Mouse (Mus musculus): ENCODE data around the gene Prkcsh. TPM values are rescaled to one million over a fixed set of nuclear protein-coding genes. Genes with fewer than 3 reads are reported as not detected.

Gene Prkcsh
- polyA plus RNA-seq, 1 experiment from 2014 or later, result 111 TPM

DNA sequence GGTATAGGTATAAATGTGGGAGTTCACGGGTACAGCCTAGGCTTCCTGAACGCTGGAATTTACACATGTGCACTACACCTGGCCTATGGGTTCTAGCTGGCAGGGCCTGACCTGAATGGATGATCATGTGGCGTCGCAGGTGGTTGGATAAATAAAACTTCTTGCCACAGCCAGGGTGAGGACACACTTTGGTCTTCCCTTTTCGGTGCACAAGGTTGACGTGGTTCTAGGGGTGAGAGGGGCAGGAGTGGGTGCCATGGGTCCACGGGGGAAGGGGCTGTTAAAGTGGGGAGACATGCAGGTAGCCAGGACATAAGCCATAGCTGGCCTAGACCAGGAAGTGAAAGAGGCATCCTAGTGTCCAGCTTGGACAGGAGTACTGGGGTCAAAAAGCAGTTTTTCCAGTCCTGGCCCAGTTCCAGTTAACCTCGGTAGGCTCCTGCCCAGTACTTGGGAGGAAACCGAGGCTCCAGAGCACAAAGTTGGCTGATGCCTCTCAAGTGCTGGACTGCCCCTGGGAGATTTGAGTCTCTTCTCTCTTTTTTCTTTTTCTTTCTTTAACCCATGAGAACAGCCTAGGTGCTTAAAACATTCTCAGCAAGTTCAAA, 53.8 kb downstream of the Prkcsh start:
- peaks cover 44% of the 10 kb centered on the region for H3K36me3 ChIP-seq
- H3K9me3 ChIP-seq (replicated peaks), result no peaks in the 10 kb centered on the region
- peaks cover 18% of the 10 kb centered on the region for H3K4me1 ChIP-seq
- no peak overlapping the region for H3K4me3 ChIP-seq
- WGBS, result 72% methylated on average over 9 of the region's 9 CpGs
- H3K27me3 ChIP-seq (ENCODE audit: low read depth, poor library complexity, severe bottlenecking), result peaks cover 56% of the 10 kb centered on the region
- H3K27ac ChIP-seq, result no peak overlapping the region
- no peak for DNase-seq (ENCODE audit: low spot score)

DNA sequence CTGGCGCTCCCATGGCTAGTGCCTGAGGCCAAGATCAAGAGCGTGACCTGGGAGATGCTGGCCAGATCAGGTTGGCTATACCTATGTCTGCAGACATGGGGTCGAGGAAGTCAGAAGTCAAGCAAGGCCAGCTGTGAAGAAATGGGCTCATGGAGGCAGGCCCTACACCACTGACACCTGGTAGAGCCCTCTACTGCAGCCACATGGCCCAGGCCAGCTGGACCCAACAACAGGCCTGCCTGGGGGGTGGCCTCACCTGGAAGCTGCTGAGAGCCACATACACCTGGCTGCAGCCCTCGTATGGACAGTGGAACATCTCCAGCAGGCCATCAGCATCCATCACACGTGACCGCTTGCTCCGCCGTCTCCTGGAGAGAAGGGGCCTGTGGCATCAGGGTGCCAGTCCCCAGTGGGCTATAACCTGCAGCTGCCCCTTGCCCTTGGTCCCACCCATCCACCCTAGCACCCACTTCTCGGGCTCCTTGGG, 54.5 kb downstream of the Prkcsh start:
- H3K27me3 ChIP-seq (ENCODE audit: low read depth, poor library complexity, severe bottlenecking), result peaks cover 49% of the 10 kb centered on the region
- no peak overlapping the region for H3K4me3 ChIP-seq
- no peaks in the 10 kb centered on the region for H3K9me3 ChIP-seq (replicated peaks)
- no peak for DNase-seq (ENCODE audit: low spot score)
- no peak overlapping the region for H3K27ac ChIP-seq
- H3K4me1 ChIP-seq, result peaks cover 11% of the 10 kb centered on the region
- 96% methylated on average over 9 of the region's 9 CpGs for WGBS
- H3K36me3 ChIP-seq, result peaks cover 50% of the 10 kb centered on the region

DNA sequence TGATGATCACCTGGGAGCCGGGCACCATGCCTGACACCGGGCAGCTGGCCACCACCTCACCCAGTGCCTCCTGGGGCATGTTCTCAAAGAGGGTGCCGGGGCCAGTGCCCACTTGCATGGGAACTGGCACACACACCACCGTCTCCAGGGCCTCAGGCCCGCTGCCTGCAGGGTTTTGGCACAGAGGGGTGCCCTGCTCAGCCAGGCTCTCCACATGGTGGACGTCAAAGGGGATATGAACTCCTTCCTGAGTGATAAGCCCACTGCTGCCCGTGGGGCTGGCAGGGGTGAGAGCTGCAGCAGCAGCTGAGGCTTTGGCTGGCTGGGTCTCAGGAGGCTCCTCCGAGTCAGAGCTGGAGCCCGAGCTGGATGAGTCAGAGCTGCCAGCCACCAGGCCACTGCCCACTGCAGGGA, 55.4 kb downstream of the Prkcsh start:
- Histone ChIP-seq H3K36me3 (peaks cover 56% of the 10 kb centered on the region), H3K27me3 (ENCODE audit: low read depth, poor library complexity, severe bottlenecking) (peaks cover 40% of the 10 kb centered on the region), H3K4me3 (no peak overlapping the region), H3K4me1 (peaks cover 11% of the 10 kb centered on the region), H3K9me3 (replicated peaks) (no peaks in the 10 kb centered on the region), H3K27ac (no peak overlapping the region)
- no peak for DNase-seq (ENCODE audit: low spot score)
- WGBS, result 92% methylated on average over 9 of the region's 9 CpGs

DNA sequence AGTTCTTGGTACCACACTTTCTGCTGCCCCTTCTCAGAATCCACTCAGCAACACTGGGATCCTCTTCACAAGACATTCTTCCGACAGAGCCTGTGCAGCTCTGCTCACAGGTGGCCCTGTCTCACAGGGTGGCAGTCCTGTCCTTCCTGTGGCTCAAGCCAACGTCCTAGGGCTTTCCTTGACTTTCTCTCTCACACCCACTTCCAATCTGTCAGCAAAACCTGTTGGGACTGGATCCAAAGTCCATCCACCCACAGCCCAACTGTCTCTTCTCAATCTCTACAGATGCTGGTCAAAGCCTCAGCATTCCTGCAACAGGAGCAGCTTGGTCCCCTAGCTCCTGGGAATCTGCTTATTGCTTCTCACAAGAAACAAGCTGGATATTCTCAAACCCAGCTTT, 58.7 kb downstream of the Prkcsh start:
- Histone ChIP-seq H3K27me3 (ENCODE audit: low read depth, poor library complexity, severe bottlenecking) (peaks cover 6% of the 10 kb centered on the region; the same call in 1 of the 2 replicates), H3K36me3 (peaks cover 87% of the 10 kb centered on the region), H3K27ac (no peak overlapping the region), H3K9me3 (replicated peaks) (no peaks in the 10 kb centered on the region), H3K4me1 (no peaks in the 10 kb centered on the region), H3K4me3 (no peak overlapping the region)
- no peak for DNase-seq (ENCODE audit: low spot score)
- WGBS, result 78% methylated on average over 2 of the region's 2 CpGs

Other genes starting within 250 kb of the Prkcsh start
- 225 and 232 TPM in 2 replicates for gene Spc24, start 242.5 kb upstream of the Prkcsh start, polyA plus RNA-seq (2016; fragmentation: Nextera tagmentation; extraction: Ambion mirVana)
- gene Kank2, start 204.1 kb upstream of the Prkcsh start, polyA plus RNA-seq (2016; fragmentation: Nextera tagmentation; extraction: Ambion mirVana), result 22.7 and 24.2 TPM in 2 replicates
- 1.2 and 1.6 TPM in 2 replicates for gene Angptl8, start 167.3 kb upstream of the Prkcsh start, polyA plus RNA-seq (2016; fragmentation: Nextera tagmentation; extraction: Ambion mirVana)
- gene Dock6, start 150.2 kb upstream of the Prkcsh start, polyA plus RNA-seq (2016; fragmentation: Nextera tagmentation; extraction: Ambion mirVana), result 46.0 and 52.0 TPM in 2 replicates
- 2.7 and 5.0 TPM in 2 replicates for gene Rab3d, start 84.6 kb upstream of the Prkcsh start, polyA plus RNA-seq (2016; fragmentation: Nextera tagmentation; extraction: Ambion mirVana)
- 3.0 and 3.9 TPM in 2 replicates for gene Ccdc159, start 75.3 kb upstream of the Prkcsh start, polyA plus RNA-seq (2016; fragmentation: Nextera tagmentation; extraction: Ambion mirVana)
- gene Tmem205, start 75.2 kb upstream of the Prkcsh start, polyA plus RNA-seq (2016; fragmentation: Nextera tagmentation; extraction: Ambion mirVana), result 31.1 and 33.5 TPM in 2 replicates
- gene Plppr2, start 65.8 kb upstream of the Prkcsh start, polyA plus RNA-seq (2016; fragmentation: Nextera tagmentation; extraction: Ambion mirVana), result 6.4 and 7.8 TPM in 2 replicates
- gene Swsap1, start 47.1 kb upstream of the Prkcsh start, polyA plus RNA-seq (2016; fragmentation: Nextera tagmentation; extraction: Ambion mirVana), result 7.3 and 8.2 TPM in 2 replicates
- gene Epor, start 39.3 kb upstream of the Prkcsh start, polyA plus RNA-seq (2016; fragmentation: Nextera tagmentation; extraction: Ambion mirVana), result 7.6 and 8.2 TPM in 2 replicates
- gene Rgl3, start 13.4 kb upstream of the Prkcsh start, polyA plus RNA-seq (2016; fragmentation: Nextera tagmentation; extraction: Ambion mirVana), result 5.1 and 5.7 TPM in 2 replicates
- 2.0 TPM in 2 replicates for gene Ccdc151, start 172 bp upstream of the Prkcsh start, polyA plus RNA-seq (2016; fragmentation: Nextera tagmentation; extraction: Ambion mirVana)
- gene Elavl3, start 49.2 kb downstream of the Prkcsh start, polyA plus RNA-seq (2016; fragmentation: Nextera tagmentation; extraction: Ambion mirVana), result 0.06 and 0.10 TPM in 2 replicates
- gene Gm49318, start 68.5 kb downstream of the Prkcsh start, polyA plus RNA-seq (2016; fragmentation: Nextera tagmentation; extraction: Ambion mirVana), result not detected in 2 replicates
- 11.0 TPM in 2 replicates for gene Zfp653, start 68.6 kb downstream of the Prkcsh start, polyA plus RNA-seq (2016; fragmentation: Nextera tagmentation; extraction: Ambion mirVana)
- gene Ecsit, start 82.6 kb downstream of the Prkcsh start, polyA plus RNA-seq (2016; fragmentation: Nextera tagmentation; extraction: Ambion mirVana), result 38.9 and 46.4 TPM in 2 replicates
- gene Cnn1, start 96.4 kb downstream of the Prkcsh start, polyA plus RNA-seq (2016; fragmentation: Nextera tagmentation; extraction: Ambion mirVana), result 0.89 and 2.4 TPM in 2 replicates
- gene Elof1, start 114.4 kb downstream of the Prkcsh start, polyA plus RNA-seq (2016; fragmentation: Nextera tagmentation; extraction: Ambion mirVana), result 233 and 257 TPM in 2 replicates
- 16.7 and 22.9 TPM in 2 replicates for gene Acp5, start 132.9 kb downstream of the Prkcsh start, polyA plus RNA-seq (2016; fragmentation: Nextera tagmentation; extraction: Ambion mirVana)
- gene Pigyl, start 154.0 kb downstream of the Prkcsh start, polyA plus RNA-seq (2016; fragmentation: Nextera tagmentation; extraction: Ambion mirVana), result 47.1 and 47.3 TPM in 2 replicates
- 0.10 and 0.18 TPM in 2 replicates for gene Zfp872, start 185.3 kb downstream of the Prkcsh start, polyA plus RNA-seq (2016; fragmentation: Nextera tagmentation; extraction: Ambion mirVana)
- 10.3 and 12.7 TPM in 2 replicates for gene Zfp809, start 222.9 kb downstream of the Prkcsh start, polyA plus RNA-seq (2016; fragmentation: Nextera tagmentation; extraction: Ambion mirVana)

All from limb, embryonic 10.5 days (tissue).